Mouse (Mus musculus) heart, postnatal 0 days (tissue): ENCODE results near the gene Nt5dc2.

Experiments
- CTCF ChIP-seq: IDR thresholded peaks from 2 replicates; pipeline ENCODE4 v1.5.1; 2016; ENCODE audit warnings: antibody characterized with exemption, control low read depth, low read depth
- EP300 ChIP-seq: IDR thresholded peaks from 2 replicates; pipeline ENCODE4 v1.6.1; 2016; ENCODE audit warnings: antibody characterized with exemption, low read depth

GRCm38 (mm10) chr14:31168425-31168824, 37.6 kb downstream of the Nt5dc2 start, which contains the start of gene Stab1:
- peak; percentile 91 for TF ChIP-seq EP300
- TF ChIP-seq CTCF: no peak
